Mouse (Mus musculus): ENCODE data around the gene Prok2.

Prok2 gene

GRCm38 (mm10) chr6:99692916-99693841 lies 33.0 kb downstream of the Prok2 start:
- peak in 1 of 2 experiments; percentile 62 for DNase-seq (ENCODE audit: low spot score in 2 of 2)

- peak in 1 of 2 experiments; percentile 66 for DNase-seq (ENCODE audit: low spot score in 2 of 2)
Measured at GRCm38 (mm10) chr6:99692206-99692915, 33.8 kb downstream of the Prok2 start, which contains the start of gene Gpr27. Gene Gpr27, plus strand, starts transcription at chr6:99692679.

- no peak for DNase-seq (ENCODE audit: low spot score in 2 of 2)
Measured at GRCm38 (mm10) chr6:99691666-99692205, 34.5 kb downstream of the Prok2 start.

- DNase-seq (ENCODE audit: low spot score in 2 of 2): no peak
Measured at GRCm38 (mm10) chr6:99688513-99688912, 37.7 kb downstream of the Prok2 start.

- DNase-seq (ENCODE audit: low spot score in 2 of 2): no peak
Measured at GRCm38 (mm10) chr6:99684899-99685298, 41.3 kb downstream of the Prok2 start.

GRCm38 (mm10) chr6:99683974-99684373 lies 42.2 kb downstream of the Prok2 start:
- DNase-seq (ENCODE audit: low spot score in 2 of 2): no peak

- no peak for DNase-seq (ENCODE audit: low spot score in 2 of 2)
Measured at GRCm38 (mm10) chr6:99678108-99678507, 48.1 kb downstream of the Prok2 start.

- no peak for DNase-seq (ENCODE audit: low spot score in 2 of 2)
Measured at GRCm38 (mm10) chr6:99677325-99677724, 48.9 kb downstream of the Prok2 start.

GRCm38 (mm10) chr6:99674482-99674881 lies 51.7 kb downstream of the Prok2 start:
- no peak for DNase-seq (ENCODE audit: low spot score in 2 of 2)

- DNase-seq (ENCODE audit: low spot score in 2 of 2): no peak
Measured at GRCm38 (mm10) chr6:99671768-99672167, 54.4 kb downstream of the Prok2 start.

GRCm38 (mm10) chr6:99670481-99671119 lies 55.6 kb downstream of the Prok2 start:
- DNase-seq (ENCODE audit: low spot score in 2 of 2): no peak

GRCm38 (mm10) chr6:99669481-99670325 lies 56.5 kb downstream of the Prok2 start:
- no peak for DNase-seq (ENCODE audit: low spot score in 2 of 2)

GRCm38 (mm10) chr6:99667290-99667689 lies 58.9 kb downstream of the Prok2 start:
- no peak for DNase-seq (ENCODE audit: low spot score in 2 of 2)

- peak; percentile 39 to 71 for DNase-seq (ENCODE audit: low spot score in 2 of 2)
Measured at GRCm38 (mm10) chr6:99666318-99667171, 59.6 kb downstream of the Prok2 start, which contains the start of the genes Eif4e3 and Gm20696. Gene Eif4e3, minus strand, starts transcription at chr6:99666771. Gene Gm20696, minus strand, starts transcription at chr6:99666797.

- no peak for DNase-seq (ENCODE audit: low spot score in 2 of 2)
Measured at GRCm38 (mm10) chr6:99665457-99666317, 60.5 kb downstream of the Prok2 start.

GRCm38 (mm10) chr6:99663232-99663631 lies 63.0 kb downstream of the Prok2 start:
- DNase-seq (ENCODE audit: low spot score in 2 of 2): no peak
